Mouse (Mus musculus) T-helper 17 cell (primary cell): ENCODE results near the gene Msantd1.

Experiments used
- in situ Hi-C, 2 experiments: fragments of 300-600 bp; cut with MboI, MseI; formaldehyde crosslinking; loops; 1 replicate in 1 of 2; 2 replicates in 1 of 2; pipeline ENCODE4 v1.15.1; 2025; ENCODE audit warnings: high pct_unique_total_duplicates in 2 of 2

The Msantd1 gene

DNA sequence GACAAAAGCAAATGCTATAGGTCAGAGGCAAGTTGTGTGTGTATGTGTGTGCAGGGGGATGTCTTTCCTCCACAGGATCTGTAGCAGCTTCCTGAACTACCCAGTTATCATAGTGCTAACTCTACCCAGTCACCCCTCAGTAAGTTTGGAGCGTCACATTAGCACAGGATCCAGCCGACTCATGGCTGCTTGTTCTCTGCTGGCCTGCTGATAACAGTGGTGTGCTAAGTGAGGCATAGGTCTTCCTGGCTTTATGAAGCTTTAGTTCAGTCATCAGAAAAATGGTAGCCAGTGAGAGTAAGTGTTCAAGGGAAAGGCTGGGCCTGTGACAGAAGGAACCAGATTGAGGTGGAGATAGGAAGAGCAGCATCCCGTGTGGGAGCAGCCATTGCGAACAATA is 16.1 kb downstream of the Msantd1 start:
- in situ Hi-C loops = no loop called here

DNA sequence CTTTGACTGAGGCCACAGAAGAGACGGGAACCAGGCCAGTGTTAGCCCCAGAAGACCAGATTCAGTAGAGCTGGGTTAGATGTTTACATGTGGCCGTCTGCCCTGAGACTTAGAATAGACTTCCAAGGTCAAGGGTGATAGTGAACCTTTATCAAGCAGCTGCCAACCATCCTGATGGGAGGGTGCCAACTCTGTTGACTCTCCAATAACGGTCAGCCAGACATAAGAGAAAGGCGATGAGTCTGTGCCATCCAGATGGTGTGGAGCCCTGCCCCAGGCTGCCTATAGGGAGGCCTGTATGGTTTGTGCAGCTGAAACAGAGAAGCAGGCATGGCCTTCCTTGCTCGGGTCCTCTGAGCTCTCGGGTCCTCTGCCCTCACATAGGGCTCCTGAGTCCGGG is 16.7 kb downstream of the Msantd1 start:
- in situ Hi-C loops = no loop called here

DNA sequence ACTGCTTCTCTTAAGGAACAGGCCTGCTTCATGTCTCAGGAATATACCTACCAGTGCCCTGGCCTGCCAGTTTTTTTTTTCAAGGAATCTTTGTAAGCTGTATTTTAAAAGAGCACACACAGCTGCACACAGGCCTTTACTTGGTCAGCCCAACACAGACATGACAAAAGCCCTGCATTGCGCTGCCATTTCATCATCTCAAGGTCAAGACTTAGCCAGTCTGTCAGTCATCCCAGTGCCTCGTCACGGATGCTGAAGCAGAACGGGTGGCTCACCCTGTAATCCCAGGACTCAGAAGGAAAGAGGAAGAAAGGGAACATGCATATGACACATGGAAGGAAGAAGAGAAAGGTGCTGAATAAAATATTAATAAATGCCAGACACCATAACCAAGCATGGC is 19.8 kb downstream of the Msantd1 start:
- in situ Hi-C loops = no loop called here

DNA sequence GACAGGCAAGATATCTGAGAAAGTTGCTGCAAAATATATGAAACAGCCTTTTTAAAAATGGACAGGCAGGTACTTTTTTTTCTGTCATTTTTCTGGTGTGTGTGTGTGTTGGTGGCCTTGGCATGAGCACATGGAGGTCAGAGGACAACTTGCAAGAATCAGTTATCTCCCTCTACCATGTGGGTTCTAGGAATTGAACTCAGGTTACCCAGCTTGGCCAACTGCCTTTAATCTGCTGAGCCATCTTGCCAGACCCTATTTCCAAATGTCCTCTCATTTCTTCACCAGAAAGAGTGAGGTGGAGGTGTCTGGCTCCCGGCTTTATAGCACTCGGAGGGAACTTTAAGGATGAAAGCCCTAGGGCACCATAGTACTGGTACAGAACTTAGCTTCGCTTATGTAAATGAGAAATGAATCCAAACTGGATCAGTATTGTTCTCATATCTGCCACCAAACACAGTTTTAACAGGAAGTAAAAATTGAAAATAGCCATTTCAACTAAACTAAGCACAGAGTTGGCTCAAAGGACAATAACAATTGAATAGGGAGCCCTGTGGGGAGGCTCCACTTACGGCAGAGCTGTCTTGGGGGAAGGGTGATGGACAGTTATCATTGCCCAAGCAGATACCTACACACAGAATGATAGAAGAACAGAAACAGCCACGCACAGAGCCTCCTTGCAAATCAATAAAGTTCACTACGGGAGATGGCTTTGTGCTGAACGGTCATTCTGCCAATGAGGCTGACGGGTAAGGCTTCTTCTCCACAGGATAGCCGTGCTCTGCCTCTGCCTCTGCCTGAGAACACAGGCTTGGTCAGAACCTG is 22.6 kb downstream of the Msantd1 start:
- in situ Hi-C loops = no loop called here

DNA sequence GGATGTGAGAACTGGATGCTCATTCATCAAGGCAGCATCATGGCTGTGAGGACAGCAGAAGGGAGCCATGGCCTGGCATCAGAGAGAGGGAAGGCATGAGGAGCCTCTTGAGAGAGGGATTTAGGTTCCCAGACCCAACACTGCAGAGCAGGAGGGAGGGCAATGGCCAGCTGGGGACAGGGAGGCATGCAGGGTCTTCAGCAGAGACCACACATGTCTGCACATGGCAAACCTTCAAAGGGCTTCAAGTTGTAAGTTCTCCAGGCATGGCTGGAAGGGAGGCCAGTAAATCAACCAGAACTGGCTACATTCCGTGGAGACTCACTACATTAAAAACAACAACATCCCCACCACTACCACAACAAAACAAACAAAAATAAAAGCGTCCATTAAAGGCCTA is 23.3 kb downstream of the Msantd1 start:
- in situ Hi-C loops = no loop called here

DNA sequence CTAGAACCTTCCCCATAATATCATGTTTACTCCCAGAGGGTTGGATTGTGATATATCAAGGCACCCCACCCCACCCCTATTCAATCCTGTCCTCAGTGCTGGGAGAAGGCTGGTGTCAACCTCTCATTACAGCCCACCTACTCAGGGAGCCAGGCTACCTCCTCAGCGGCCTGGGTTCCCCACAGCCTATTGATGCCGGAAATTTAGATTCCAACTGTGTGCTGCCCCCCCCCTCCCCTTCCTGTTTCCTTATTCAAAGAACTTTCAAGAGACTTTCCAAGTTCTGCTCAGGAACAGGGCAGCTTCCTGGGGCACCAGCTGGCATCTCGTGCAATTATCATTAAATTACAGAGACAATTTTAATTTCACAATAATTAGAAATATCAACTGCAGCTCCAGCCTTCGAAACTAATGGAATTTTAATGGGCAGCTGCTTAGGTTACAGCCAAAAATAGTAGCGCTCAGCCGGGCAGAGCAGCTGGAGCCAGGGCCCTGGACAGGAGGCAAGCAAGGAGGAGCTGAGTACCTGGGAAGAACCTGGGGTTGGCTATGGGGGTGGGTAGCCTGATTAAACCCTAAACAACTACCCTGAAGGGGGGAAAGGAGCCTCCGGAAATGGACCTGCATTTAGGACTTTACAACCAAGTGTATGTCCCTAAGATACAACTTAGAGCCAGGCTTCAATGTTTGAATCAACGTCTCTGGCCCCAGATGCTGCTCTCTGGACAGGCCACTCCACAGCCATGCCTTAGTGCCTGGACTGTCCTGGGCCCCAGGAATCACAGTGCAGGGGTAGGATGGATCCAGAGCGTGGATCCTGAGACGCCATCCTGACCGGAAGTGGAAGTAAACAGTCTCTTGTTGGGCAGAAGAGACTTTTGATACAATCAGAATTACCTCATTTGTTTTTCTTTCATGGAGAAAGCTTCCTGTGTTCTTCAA is 24.0 kb downstream of the Msantd1 start:
- in situ Hi-C loops = no loop called here

DNA sequence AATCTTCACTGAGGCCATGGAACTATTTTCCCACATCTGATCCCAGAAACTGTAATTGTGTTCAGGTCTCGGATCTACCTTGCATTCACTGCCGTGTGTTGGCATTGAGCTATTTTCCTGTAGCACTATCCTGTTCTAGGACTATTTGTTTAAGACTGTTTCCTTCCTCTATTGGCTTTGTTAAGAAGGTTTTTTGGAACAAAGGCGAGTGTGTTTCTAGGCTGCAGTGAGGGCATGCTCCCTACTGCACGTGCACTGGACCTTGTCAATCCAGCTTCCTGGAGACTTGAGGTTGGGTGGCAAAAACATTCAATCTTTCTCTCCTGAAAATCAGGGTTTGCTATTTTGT is 24.6 kb downstream of the Msantd1 start:
- in situ Hi-C loops = no loop called here

DNA sequence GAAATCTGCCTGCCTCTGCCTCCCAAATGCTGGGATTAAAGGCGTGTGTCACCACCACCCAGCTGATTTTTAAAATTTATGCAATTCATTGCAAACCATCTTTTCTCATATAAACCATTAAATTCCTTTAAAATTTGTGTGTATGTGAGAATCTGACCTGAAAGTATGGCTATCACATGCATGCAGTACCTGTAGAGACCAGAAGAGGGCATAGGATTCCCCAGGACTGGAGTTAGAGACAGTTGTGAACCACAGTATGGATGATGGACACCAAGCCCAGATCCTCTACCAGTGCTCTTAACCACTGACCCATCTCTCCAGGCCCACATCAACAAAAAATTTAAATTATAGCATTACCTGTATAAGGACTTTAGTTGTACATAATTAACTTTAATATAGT is 25.6 kb downstream of the Msantd1 start:
- in situ Hi-C loops = no loop called here

DNA sequence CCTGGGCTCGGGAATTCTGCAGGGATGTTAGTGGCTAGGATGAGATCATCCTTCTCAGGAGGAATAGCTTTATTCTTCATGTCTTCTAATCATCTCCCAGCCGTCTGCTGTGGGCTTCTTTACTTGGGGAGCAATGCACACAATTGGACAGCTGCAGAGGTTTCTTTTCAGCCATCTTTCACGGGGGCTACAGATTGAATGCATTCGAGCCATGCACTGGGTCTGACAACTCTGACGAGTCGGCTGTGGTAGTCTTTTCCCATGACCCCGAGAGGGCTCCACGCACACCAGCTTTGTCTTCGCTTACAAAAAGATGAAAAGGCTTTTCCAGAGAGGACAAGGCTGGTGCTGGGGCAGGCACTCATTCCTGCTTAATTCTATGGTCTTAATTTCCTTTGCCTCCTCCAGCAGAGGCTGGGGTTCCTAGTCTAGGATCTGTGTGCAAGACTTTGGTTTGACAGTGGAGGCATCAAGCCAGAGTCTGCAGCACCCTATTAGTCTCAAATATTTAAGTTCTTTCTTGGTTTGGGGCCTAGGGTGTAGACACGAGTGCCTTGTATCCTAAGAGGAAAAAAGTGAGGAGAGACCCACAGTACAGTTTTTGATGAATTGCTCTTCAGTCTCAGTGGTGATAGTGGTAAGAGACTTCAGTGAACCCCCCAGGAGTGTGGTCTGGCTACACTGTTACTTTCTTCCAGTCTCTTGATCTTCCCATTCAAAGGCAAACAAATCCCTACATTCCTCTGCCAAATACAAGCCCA is 34.1 kb downstream of the Msantd1 start:
- in situ Hi-C loops = no loop called here

DNA sequence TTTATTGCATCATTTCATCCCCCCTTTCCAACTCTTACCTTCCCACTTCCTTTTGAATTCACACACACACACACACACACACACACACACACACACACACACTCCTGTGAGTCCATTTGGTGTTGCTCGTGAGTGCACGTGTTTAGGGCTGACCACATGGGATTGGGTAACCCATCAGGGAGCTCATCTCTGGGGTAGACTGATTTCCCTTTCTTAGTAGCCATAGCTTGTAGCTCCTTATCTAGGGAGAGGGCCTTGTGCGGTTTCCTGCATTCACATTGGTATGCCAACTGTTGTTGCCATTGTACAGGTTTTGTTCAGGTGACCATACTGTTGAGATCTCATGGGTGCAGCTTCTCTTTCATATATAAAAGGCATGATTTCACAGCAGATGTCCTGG is 35.6 kb downstream of the Msantd1 start:
- in situ Hi-C loops = no loop called here

DNA sequence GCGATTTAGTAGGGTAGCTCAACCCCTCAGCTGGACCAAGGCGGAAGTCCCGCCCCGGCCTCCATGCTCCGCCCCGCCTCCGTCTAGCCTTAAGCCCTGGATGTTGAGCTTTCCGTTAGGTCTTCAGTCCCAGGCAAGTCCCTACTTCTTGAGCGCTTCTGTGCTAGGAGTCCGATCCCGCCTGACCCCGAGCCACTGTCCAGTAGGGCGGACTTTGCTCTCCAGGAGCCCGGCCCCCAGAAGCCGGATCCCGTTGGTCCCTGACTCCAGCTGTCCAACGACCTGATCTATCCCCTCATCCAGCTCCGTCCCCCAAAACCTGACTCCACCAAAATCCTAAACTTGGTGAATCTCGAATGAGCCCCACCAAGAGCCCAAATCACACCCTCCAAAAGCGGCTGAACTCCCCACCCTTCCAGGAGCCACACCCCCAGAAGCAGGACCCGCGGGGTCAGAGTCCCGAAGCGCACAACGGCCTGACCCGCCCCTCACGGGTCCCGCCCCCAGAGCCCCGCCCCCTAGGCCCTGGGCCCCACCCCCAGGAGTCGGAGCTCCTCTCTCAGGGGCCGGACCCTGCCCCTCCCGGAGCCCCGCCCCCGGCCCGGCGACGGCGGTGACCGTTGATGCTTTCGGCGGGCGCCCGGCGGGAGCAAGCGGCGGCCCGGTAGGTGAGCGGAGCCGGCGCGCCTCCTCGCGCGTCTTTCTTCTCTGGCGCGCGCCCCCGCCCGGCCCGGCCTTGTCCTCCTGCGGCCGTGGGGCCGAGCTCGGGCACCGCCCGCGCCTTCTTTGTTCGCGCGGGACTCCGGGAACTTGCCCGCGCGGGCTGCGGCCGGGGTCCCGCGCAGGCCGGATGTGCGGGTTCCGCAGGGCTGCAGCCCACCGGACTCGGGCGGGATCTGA is 41.3 kb downstream of the Msantd1 start, which contains the start of gene Rgs12:
Gene Rgs12 (plus strand): TSS at position 585 of the 900 bp plus-strand sequence.
- in situ Hi-C loops = no loop called here

DNA sequence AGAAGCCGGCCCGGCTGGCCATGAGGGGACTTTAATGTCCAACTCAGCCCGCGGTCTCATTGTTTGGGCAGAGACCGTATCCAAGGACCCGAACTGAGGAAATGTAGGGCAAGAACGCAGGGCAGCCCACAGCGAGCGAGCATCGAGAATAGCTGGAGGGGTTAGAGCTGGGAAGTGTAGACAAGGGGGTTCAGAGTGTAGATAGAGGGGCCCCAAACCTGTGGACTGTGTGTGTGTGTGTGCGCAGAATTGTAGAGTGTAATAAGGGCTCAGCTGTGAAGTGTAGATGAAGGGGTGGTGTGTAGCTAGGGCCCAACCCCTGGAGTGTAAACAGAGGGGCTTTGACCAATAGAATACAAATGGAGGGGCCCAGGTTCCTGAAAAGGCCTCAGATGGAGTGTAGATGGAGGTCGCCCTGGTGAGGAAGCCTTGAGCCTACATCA is 42.0 kb downstream of the Msantd1 start:
- in situ Hi-C loops = loop anchor here in 1 of 2 experiments (10.0 kb wide), 1 partner anchor 1525 kb away; no protein-coding TSS in a partner anchor

DNA sequence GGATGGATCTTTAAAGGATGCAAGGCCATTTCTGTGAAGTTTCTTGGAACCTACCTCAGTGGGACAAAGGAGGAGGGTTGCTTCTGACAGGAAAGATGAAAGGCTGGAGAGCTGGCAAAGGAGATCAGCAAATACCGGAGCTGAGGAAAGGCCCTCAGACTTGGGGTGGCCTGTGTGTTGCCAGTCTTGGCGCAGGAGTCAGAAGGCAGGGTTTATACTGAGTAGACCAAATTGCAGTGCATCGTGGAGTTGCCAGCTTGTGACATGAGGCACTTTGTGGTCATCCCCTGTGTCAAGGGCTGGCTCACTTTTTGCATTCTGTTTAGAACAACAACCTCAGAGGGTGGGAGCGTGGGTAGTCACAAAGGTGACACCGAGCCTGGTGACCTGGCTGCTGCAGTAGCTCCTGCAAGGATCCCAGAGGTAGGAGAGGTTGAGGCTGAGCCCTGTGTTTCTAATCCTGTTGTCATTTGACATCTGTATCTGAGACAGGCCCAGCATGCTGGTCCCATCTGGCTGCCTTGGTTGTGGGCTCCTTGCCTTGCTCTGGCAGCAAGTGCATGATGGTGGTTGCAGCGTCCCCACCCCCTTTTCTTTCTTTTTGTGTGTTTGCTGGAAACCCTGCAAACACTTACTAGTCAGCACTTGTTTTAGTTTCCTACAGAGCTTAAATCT is 42.8 kb downstream of the Msantd1 start:
- in situ Hi-C loops = loop anchor here in 1 of 2 experiments (10.0 kb wide), 1 partner anchor 1526 kb away; no protein-coding TSS in a partner anchor

DNA sequence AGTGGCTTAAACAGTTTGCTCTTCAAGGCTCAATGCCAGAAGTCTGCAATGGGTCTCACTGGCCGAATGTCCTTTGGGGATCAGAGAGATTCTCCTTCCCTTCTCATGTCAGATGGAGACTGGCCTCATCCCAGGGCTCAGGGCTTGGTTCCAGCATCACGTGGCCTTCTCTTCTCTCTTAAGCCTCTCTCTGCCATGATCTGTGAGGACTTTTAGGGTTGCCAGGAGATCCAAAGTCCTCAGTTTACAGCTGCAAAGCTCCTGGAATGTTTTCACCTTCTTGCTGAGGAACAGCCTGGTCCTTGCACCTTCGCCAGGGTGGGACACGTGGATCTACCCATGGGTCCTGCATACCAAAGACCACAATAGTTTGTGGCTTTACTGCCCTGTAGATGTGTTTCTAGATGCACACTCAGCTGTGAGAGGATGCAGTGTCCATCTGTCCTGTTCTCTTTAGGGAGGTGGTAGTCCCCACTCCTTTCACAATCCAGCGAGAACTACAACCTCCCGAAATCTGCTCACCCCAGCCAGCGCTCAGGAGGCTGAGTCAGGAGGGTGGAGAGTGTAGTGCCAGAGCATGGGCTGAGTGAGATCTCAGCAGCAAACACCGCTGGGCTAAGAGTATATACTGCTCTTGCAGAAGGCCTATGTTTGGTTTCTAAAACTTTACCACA is 43.5 kb downstream of the Msantd1 start:
- in situ Hi-C loops = loop anchor here in 1 of 2 experiments (10.0 kb wide), 1 partner anchor 1526 kb away; no protein-coding TSS in a partner anchor

DNA sequence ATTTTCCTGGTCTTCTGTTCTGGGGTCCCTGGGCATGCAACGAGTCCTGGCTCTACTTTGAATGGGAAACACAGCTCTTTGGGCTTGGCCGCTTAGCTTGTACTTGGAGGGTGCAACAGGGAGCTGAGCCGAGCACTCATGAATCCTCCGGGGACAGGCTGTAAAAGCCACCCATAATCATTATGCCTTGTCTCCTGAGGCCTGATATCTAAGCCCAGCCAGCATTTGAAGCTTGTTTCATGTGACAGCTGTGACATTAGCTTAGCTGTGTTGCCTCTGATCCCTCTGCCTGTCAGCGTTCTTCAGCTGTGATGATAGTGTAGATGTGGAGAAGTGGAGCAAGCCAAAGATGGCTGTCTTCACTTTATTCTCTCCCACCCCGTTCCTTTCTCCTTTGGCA is 46.7 kb downstream of the Msantd1 start:
- in situ Hi-C loops = loop anchor here in 1 of 2 experiments (10.0 kb wide), 1 partner anchor 1530 kb away; no protein-coding TSS in a partner anchor

DNA sequence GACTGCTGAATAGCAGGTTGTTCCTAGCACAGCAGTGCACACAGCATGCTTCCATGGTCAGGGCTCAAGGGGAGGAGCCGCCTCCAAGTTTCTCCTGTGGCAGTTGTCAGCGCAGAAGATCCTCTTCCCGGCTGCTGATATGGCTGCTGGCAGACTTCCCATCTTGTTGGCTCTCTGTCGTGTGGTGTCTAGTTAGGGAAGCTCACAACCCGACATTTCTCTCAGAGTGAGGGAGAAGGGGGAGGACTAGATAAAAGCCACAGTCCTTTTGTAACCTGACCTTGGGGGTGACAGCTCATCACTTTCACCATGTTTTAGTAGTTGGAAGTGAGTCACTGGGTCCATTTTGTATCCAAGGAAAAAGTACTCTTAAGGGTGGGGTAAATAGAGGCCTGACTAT is 47.8 kb downstream of the Msantd1 start:
- in situ Hi-C loops = loop anchor here in 1 of 2 experiments (10.0 kb wide), 1 partner anchor 1531 kb away; no protein-coding TSS in a partner anchor

DNA sequence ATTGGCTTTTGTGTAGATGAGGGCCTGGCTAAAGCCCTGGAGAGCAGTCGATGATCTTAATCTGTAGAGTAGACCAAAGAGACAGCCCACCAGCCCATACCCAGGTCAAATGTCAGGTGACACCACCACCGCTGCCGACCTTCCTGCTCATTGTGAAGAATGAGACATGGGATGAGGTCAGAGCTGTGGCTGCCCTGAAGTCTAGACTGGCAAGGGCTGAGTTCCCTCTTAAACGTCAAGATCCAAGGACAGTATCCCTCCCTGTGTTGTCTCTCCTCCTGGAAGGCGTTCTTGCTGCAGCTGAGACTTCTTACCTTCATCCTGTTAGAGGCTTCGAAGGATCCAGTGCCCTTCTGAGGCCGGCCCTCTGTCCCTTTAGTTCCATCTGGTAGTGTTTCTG is 48.3 kb downstream of the Msantd1 start:
- in situ Hi-C loops = loop anchor here in 1 of 2 experiments (10.0 kb wide), 1 partner anchor 1531 kb away; no protein-coding TSS in a partner anchor

DNA sequence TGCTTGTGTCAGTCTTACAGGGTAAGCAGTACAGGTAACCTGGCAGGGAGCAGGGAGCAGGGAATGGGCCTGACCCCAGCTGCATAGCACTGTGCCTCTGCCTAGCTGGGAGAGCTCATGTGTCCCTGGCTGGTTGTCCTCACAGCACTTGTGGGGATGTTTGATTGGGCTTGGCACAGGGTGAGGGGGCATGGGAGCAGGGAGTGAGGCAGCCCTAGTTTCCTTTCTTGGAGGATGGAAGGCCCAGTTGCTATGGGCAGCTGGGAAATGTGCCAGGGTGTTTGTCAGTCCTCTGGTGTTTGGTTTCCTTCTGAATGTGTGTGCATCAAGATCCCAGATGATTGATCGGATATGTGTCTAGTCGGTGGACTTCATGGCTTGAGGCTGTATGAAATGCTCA is 49.2 kb downstream of the Msantd1 start:
- in situ Hi-C loops = loop anchor here in 1 of 2 experiments (10.0 kb wide), 1 partner anchor 1532 kb away; no protein-coding TSS in a partner anchor

DNA sequence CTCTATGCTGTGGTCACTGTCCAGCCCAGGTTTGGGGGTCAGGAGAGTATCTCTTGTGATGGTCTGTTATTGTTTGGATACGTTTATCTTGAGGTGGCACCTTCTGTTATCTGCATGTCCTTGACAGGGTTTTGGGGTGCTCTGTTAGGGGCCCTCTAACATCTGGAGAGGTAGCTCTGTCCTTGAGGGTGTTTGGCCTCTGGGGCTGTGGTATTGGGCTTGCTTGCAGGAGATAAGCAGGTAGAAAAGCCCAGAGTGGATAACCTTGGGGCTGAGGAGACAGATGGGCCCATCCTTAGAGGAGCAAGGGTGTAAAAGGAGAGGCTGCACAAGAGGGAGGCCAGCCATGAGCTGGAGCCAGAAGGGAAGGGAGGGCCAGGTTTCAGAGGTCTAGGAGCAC is 52.2 kb downstream of the Msantd1 start:
- in situ Hi-C loops = no loop called here
